Mouse (Mus musculus): ENCODE results near the gene Gm17019.
"Not testable (repeated sequence)": the region's sequence is repeated elsewhere in the genome, so short reads cannot be mapped to it uniquely, and the experiment has no call there.

Gene Gm17019

DNA sequence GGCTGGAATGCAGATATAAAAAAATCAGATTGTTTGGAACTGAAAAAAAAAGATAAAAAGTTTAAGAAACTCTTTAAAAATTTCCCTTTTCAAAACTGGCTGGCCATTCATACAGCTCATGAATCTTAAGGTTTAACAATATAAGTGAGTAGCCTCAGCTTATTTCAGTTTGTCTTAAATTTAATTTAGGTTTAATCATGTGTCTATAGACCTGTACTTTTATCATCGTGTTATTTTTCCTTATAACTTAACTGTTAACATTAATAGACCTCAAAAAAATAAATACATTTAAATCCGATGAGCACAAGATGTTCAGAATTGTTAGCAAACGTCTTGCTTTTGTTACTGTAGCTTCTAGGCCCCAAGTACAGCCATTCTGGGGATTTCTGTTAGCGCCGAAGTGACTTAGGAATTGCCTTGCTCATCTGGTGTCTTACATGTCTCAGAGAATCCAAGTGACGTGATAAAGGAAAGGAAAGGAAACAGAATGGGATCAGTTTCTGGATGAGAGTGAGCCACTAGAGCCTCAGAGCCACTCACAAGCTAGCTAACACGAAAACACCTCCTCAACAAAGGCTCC, 36.0 kb downstream of the Gm17019 start:
- DNase-seq (ENCODE audit: low spot score): not testable (repeated sequence)

DNA sequence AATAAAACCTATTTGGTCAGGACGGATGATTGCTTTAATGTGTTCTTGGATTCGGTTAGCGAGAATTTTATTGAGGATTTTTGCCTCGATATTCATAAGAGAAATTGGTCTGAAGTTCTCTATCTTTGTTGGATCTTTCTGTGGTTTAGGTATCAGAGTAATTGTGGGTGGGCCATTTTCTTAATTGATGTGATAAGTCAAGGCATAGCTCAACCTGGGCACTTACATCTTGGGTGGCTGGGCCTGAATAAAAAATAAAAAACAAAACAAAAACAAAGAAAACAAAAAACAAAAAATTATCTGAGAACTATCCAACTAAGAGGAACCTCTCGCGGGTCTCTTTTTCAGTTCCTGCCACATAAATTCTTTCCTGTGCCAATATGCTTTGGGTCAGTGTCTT, 38.7 kb downstream of the Gm17019 start:
- DNase-seq (ENCODE audit: low spot score): not testable (repeated sequence)

DNA sequence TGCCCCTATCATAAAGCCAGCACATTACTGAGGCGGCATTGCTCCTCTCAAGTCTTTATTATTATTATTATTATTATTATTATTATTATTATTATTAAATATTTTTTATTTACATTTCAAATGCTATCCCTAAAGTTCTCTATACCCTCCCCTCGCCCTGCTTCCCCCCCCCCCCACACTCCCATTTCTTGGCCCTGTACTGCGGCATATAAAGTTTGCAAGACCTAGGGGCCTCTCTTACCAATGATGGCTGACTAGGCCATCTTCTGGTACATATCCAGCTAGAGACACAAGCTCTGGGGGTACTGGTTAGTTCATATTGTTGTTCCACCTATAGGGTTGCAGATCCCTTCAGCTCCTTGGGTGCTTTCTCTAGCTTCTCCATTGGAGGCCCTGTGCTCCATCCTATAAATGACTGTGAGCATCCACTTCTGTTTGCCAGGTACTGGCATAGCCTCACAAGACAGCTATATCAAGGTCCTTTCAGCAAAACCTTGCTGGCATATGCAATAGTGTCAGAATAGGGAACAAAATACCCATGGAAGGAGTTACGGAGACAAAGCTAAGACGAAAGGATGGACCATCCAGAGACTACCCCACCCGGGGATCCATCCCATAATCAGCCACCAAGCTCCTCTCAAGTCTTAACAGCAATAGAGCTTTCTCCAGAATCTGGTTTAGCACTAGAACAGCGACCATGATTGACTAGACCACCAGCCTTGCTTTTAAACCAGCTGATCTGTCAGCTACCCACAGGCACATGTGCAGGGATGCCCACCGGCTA, 42.2 kb downstream of the Gm17019 start:
- DNase-seq (ENCODE audit: low spot score): not testable (repeated sequence)

DNA sequence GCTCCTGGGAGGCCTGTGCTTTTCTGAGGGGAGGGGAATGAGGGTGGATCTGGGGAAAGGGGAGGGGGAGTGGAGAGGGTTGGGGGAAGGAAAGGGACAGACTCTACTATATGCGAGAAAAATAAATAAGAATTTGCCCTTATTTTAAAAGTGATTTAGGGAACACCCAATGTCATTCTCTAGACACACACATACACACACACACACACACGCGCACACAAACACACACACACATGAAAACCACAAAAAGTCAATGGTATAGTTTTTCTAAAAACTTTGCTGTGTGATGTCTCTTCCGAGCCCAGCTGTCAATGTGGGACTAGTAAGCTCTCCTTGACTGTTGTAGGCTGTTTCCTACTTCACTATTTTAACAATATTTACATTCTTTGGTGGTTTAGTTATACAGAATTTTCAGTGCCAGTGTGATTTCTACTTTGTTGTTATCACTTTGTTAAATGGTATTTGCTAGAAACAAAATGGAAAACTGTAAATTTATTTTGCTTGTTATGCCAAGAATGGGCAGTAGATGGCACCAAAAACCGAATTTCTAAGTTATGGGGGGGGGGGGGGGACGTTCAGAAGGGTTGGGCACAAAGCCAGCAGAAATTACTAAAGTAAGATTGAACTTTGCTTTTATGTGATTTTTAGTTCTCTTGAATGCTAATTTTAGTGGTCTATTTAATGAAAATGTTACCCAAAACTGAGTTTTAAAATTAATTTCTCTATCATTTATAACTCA, 46.0 kb downstream of the Gm17019 start:
- DNase-seq (ENCODE audit: low spot score): not testable (repeated sequence)
